Mouse (Mus musculus) lung, adult 2 months (tissue): Measurements from ENCODE around the gene Slit3. TPM values are rescaled to one million over a fixed set of nuclear protein-coding genes. Genes with fewer than 3 reads are reported as not detected.
A peak's percentile ranks its signal among the peaks of the same experiment; 100 is the strongest.

Source experiments
- DNase-seq: peaks from one replicate; pipeline ENCODE4 v3.0.0; 2022
- H3K4me1 ChIP-seq: fragments of 200-500 bp; 2 replicates; pipeline ENCODE4 v1.6.1; 2011; ENCODE audit warnings: low read length; ENCODE audit not compliant: control insufficient read depth, insufficient read depth
- H3K4me3 ChIP-seq: fragments of 200-500 bp; replicated peaks from 2 replicates; pipeline ENCODE3; 2011; ENCODE audit warnings: low read depth, mild to moderate bottlenecking, control low read depth, low read length; ENCODE audit errors: extremely low read depth
- CTCF ChIP-seq: fragments of 200-500 bp; IDR thresholded peaks from 2 replicates; pipeline ENCODE4 v1.5.1; 2011; ENCODE audit warnings: mild to moderate bottlenecking, low read length, control low read depth; ENCODE audit not compliant: insufficient read depth
- POLR2A ChIP-seq: fragments of 200-500 bp; IDR thresholded peaks from 2 replicates; pipeline ENCODE4 v1.6.1; 2011; ENCODE audit warnings: low read depth, mild to moderate bottlenecking, control low read depth, low read length, borderline replicate concordance; ENCODE audit errors: extremely low read depth
- WGBS: fragments of 180-500 bp; shearing (Covaris S2); methylation state at CpG from one replicate; pipeline ENCODE4 v1.1.7; 2018; 5-methylcytosine and 5-hydroxymethylcytosine counted together
- polyA plus RNA-seq: library from polyadenylated mRNA; depleted of rRNA; stranded (reverse); fragments of >200 nt; gene quantifications from 2 replicates; pipeline ENCODE4 v1.2.3, GENCODE M21; 2012

Slit3 gene
- polyA plus RNA-seq, 1 experiment: 69.7 TPM

GRCm38 (mm10) chr11:35542731-35543130, 421.7 kb downstream of the Slit3 start:
- Histone ChIP-seq H3K4me1 (no peaks in the 10 kb centered on the region), H3K4me3 (no peak overlapping the region)
- TF ChIP-seq CTCF: no peak
- TF ChIP-seq POLR2A: no peak
- WGBS: 88% methylated on average over 10 of the region's 10 CpGs
- no peak for DNase-seq

GRCm38 (mm10) chr11:35544112-35545064, 423.4 kb downstream of the Slit3 start:
- WGBS: 50% methylated on average over 31 of the region's 31 CpGs
- no peak for DNase-seq
- TF ChIP-seq POLR2A (no peak), CTCF (no peak)
- Histone ChIP-seq H3K4me1 (no peaks in the 10 kb centered on the region), H3K4me3 (no peak overlapping the region)

GRCm38 (mm10) chr11:35546081-35546822, 425.2 kb downstream of the Slit3 start:
- no peak overlapping the region for H3K4me3 ChIP-seq
- WGBS: 32% methylated on average over 7 of the region's 7 CpGs
- DNase-seq: no peak
- no peak for TF ChIP-seq CTCF
- TF ChIP-seq POLR2A: no peak
- H3K4me1 ChIP-seq: no peaks in the 10 kb centered on the region

GRCm38 (mm10) chr11:35550036-35550435, 429.0 kb downstream of the Slit3 start:
- no peak overlapping the region for H3K4me3 ChIP-seq
- 87% methylated on average over 9 of the region's 9 CpGs for WGBS
- TF ChIP-seq CTCF: no peak
- H3K4me1 ChIP-seq: no peaks in the 10 kb centered on the region
- no peak for DNase-seq

- DNase-seq: no peak
- Histone ChIP-seq H3K4me3 (no peak overlapping the region), H3K4me1 (no peaks in the 10 kb centered on the region)
- TF ChIP-seq POLR2A (no peak), CTCF (no peak)
- 75% methylated on average over 11 of the region's 11 CpGs for WGBS
These were observed 435.2 kb downstream of the Slit3 start for GRCm38 (mm10) chr11:35556192-35556591.

DNA sequence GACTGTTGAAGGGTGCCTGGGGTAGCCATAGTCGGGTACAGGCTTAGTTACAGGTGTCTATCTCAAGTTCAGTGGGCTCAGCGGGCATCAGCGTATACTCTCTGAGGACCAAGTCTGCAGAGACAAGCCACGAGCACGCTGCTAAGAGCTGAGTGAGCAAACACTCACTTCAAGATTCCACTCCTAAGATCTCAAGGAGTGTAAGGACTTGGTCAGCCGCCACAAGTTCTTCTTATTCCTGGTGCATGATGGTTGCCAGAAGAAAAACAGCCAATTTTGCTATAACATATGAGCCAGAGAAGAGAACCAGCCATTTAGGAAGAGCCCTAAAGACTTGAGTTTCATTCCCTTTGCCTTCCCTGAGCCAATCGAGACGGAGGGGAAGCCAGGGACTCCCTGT, 436.5 kb downstream of the Slit3 start:
- Histone ChIP-seq H3K4me3 (no peak overlapping the region), H3K4me1 (no peaks in the 10 kb centered on the region)
- DNase-seq: peak; percentile 15
- TF ChIP-seq POLR2A (no peak), CTCF (no peak)
- 59% methylated on average over 8 of the region's 8 CpGs for WGBS

DNA sequence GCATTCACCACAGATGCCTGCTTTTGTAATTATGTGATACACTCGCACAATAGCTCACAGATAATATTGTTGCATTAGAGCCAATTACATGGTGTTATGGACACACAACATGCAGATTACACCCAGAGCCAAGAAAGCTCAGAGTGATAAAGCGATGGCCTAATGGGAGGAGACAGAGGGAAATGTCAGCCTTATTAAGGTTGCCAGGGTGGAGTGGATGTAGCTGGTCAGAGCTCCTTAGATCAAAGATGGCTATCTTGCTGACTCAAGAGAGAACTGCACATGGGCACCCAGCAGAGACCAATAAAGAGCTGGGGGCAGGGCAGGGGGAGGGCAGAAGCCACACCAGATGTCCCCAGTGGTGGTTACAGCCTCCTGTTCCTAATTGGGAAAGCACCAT, 437.3 kb downstream of the Slit3 start:
- Histone ChIP-seq H3K4me1 (no peaks in the 10 kb centered on the region), H3K4me3 (no peak overlapping the region)
- TF ChIP-seq POLR2A: no peak
- TF ChIP-seq CTCF: no peak
- WGBS: 90% methylated on average over 2 of the region's 2 CpGs
- DNase-seq: no peak

- TF ChIP-seq CTCF (no peak), POLR2A (no peak)
- Histone ChIP-seq H3K4me1 (no peaks in the 10 kb centered on the region), H3K4me3 (no peak overlapping the region)
- DNase-seq: no peak
- 70% methylated on average over 3 of the region's 3 CpGs for WGBS
These were observed 438.4 kb downstream of the Slit3 start for GRCm38 (mm10) chr11:35559386-35559785.

GRCm38 (mm10) chr11:35561760-35562159, 440.7 kb downstream of the Slit3 start:
- Histone ChIP-seq H3K4me3 (no peak overlapping the region), H3K4me1 (no peaks in the 10 kb centered on the region)
- 78% methylated on average over 9 of the region's 9 CpGs for WGBS
- no peak for DNase-seq
- TF ChIP-seq POLR2A (no peak), CTCF (no peak)

DNA sequence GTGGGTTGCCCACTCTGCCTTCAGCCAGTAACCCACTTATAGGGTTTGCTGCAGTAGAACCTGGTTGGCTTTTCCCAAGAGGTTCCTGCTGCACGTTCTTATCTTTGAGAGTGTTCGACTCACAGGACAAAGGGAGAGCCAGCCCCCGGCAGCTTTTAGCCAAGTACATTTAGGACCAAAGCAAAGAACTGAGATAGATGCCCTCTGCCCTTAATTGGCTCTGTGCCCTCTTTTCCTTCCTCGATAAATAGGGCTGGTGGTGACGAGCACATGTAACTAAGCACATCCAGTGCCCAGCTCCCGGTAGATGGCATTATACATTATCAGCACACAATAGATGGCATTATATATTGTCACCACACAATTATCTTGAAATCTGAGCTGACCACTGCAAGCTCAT, 444.3 kb downstream of the Slit3 start:
- Histone ChIP-seq H3K4me3 (no peak overlapping the region), H3K4me1 (no peaks in the 10 kb centered on the region)
- 27% methylated on average over 6 of the region's 6 CpGs for WGBS
- TF ChIP-seq POLR2A (no peak), CTCF (no peak)
- no peak for DNase-seq
